Mouse (Mus musculus) lung, embryonic 16.5 days (tissue): Measurements from ENCODE around the gene Nr2e3. TPM values are rescaled to one million over a fixed set of nuclear protein-coding genes. Genes with fewer than 3 reads are reported as not detected.
A peak's percentile ranks its signal among the peaks of the same experiment; 100 is the strongest.
"Not testable (repeated sequence)": the region's sequence is repeated elsewhere in the genome, so short reads cannot be mapped to it uniquely, and the experiment has no call there.

ENCODE experiments used
- ATAC-seq: fragments of 200-750 bp; cut with Nextera tagmentation; 2 replicates; pipeline ENCODE4 v1.8.0; 2017; ENCODE audit warnings: low read depth, mild to moderate bottlenecking, moderate library complexity
- H3K27ac ChIP-seq: fragments of 300-500 bp; sonication (generic); 2 replicates; pipeline ENCODE4 v1.5.1; 2014; ENCODE audit warnings: mild to moderate bottlenecking, control low read depth, low read length
- H3K27me3 ChIP-seq: fragments of 300-500 bp; sonication (generic); 2 replicates; pipeline ENCODE4 v1.6.1; 2014; ENCODE audit warnings: low read depth, low read length, mixed read lengths; ENCODE audit not compliant: control insufficient read depth, insufficient read depth
- H3K36me3 ChIP-seq: fragments of 300-500 bp; sonication (generic); 2 replicates; pipeline ENCODE4 v1.6.1; 2014; ENCODE audit warnings: low read length; ENCODE audit not compliant: control insufficient read depth, insufficient read depth
- H3K4me1 ChIP-seq: fragments of 300-500 bp; sonication (generic); replicated peaks from 2 replicates; pipeline ENCODE4 v1.6.1; 2014; ENCODE audit warnings: low read length, mixed read lengths; ENCODE audit not compliant: control insufficient read depth, insufficient read depth
- H3K4me2 ChIP-seq: fragments of 300-500 bp; sonication (generic); 2 replicates; pipeline ENCODE4 v1.6.1; 2014; ENCODE audit warnings: low read depth, low read length, control low read depth
- H3K4me3 ChIP-seq: fragments of 300-500 bp; sonication (generic); 2 replicates; pipeline ENCODE4 v1.5.1; 2014; ENCODE audit warnings: mild to moderate bottlenecking, low read length, control low read depth
- H3K9ac ChIP-seq: fragments of 300-500 bp; sonication (generic); 2 replicates; pipeline ENCODE4 v1.6.1; 2014; ENCODE audit warnings: low read length, control low read depth
- H3K9me3 ChIP-seq: fragments of 300-500 bp; sonication (generic); 2 replicates; pipeline ENCODE4 v1.6.1; 2016; ENCODE audit warnings: low read length; ENCODE audit not compliant: control insufficient read depth
- WGBS: fragments of 180-500 bp; shearing (Covaris S2); extraction: QIAGEN DNeasy Blood & Tissue Kit; methylation state at CpG from one replicate; pipeline ENCODE4 v1.1.7; 2014; 5-methylcytosine and 5-hydroxymethylcytosine counted together
- polyA plus RNA-seq: library from polyadenylated mRNA; unstranded; fragments of >200 nt; fragmentation: Nextera tagmentation; extraction: Ambion mirVana; gene quantifications from 2 replicates; pipeline ENCODE4 v1.2.1, GENCODE M21; 2015

Nr2e3 gene
- polyA plus RNA-seq, 1 experiment from 2014 or later: not detected

- no peak overlapping the region for H3K9ac ChIP-seq
These were observed 15.2 kb downstream of the Nr2e3 start for GRCm38 (mm10) chr9:59945241-59945640.

GRCm38 (mm10) chr9:59943826-59944225, 16.6 kb downstream of the Nr2e3 start:
- Histone ChIP-seq H3K27me3 (no peaks in the 10 kb centered on the region), H3K27ac (no peak overlapping the region), H3K4me1 (peaks cover 21% of the 10 kb centered on the region; the same call in 1 of the 2 replicates), H3K9me3 (no peaks in the 10 kb centered on the region), H3K9ac (no peak overlapping the region), H3K36me3 (no peaks in the 10 kb centered on the region), H3K4me3 (no peak overlapping the region), H3K4me2 (no peak overlapping the region)
- no peak for ATAC-seq
- WGBS: 77% methylated on average over 6 of the region's 6 CpGs

More at GRCm38 (mm10) chr9:59945241-59945640, 15.2 kb downstream of the Nr2e3 start:
- H3K4me1 ChIP-seq: peaks cover 14% of the 10 kb centered on the region; the same call in 1 of the 2 replicates
- no peak overlapping the region for H3K27ac ChIP-seq
- no peaks in the 10 kb centered on the region for H3K27me3 ChIP-seq
- ATAC-seq: no peak
- no peaks in the 10 kb centered on the region for H3K36me3 ChIP-seq
- 72% methylated on average over 3 of the region's 3 CpGs for WGBS
- no peaks in the 10 kb centered on the region for H3K9me3 ChIP-seq
- H3K4me2 ChIP-seq: no peak overlapping the region
- H3K4me3 ChIP-seq: no peak overlapping the region

GRCm38 (mm10) chr9:59942501-59943085, 17.9 kb downstream of the Nr2e3 start:
- no peaks in the 10 kb centered on the region for H3K36me3 ChIP-seq
- no peak overlapping the region for H3K4me3 ChIP-seq
- no peaks in the 10 kb centered on the region for H3K9me3 ChIP-seq
- peaks cover 15% of the 10 kb centered on the region; the same call in 1 of the 2 replicates for H3K4me1 ChIP-seq
- no peaks in the 10 kb centered on the region for H3K27me3 ChIP-seq
- 25% methylated on average over 5 of the region's 5 CpGs for WGBS
- ATAC-seq: no peak
- H3K27ac ChIP-seq: no peak overlapping the region
- H3K9ac ChIP-seq: no peak overlapping the region
- H3K4me2 ChIP-seq: no peak overlapping the region

- no peaks in the 10 kb centered on the region for H3K9me3 ChIP-seq
- H3K4me1 ChIP-seq: peaks cover 15% of the 10 kb centered on the region; the same call in 1 of the 2 replicates
- H3K27me3 ChIP-seq: no peaks in the 10 kb centered on the region
- no peak overlapping the region for H3K9ac ChIP-seq
- no peak for ATAC-seq
- H3K4me2 ChIP-seq: no peak overlapping the region
- peak overlapping the region; percentile 47; the same call in 1 of the 2 replicates for H3K27ac ChIP-seq
- WGBS: 15% methylated on average over 9 of the region's 9 CpGs
- no peak overlapping the region for H3K4me3 ChIP-seq
- no peaks in the 10 kb centered on the region for H3K36me3 ChIP-seq
These were observed 18.5 kb downstream of the Nr2e3 start for GRCm38 (mm10) chr9:59941885-59942350.

- WGBS: 40% methylated on average over 11 of the region's 12 CpGs
- H3K4me2 ChIP-seq: no peak overlapping the region
- H3K27ac ChIP-seq: peak overlapping the region; percentile 15; the same call in 1 of the 2 replicates
- H3K4me1 ChIP-seq: peaks cover 15% of the 10 kb centered on the region; the same call in 1 of the 2 replicates
- H3K36me3 ChIP-seq: no peaks in the 10 kb centered on the region
- H3K9ac ChIP-seq: no peak overlapping the region
- no peak overlapping the region for H3K4me3 ChIP-seq
- no peak; the same call in 1 of the 2 replicates for ATAC-seq
- H3K9me3 ChIP-seq: no peaks in the 10 kb centered on the region
- H3K27me3 ChIP-seq: no peaks in the 10 kb centered on the region
These were observed 19.3 kb downstream of the Nr2e3 start for GRCm38 (mm10) chr9:59940913-59941884.

- Histone ChIP-seq H3K4me3 (no peak overlapping the region), H3K4me1 (peaks cover 15% of the 10 kb centered on the region; the same call in 1 of the 2 replicates), H3K4me2 (no peak overlapping the region; the same call in 1 of the 2 replicates), H3K27me3 (no peaks in the 10 kb centered on the region), H3K27ac (peak overlapping the region; percentile 51; the same call in 1 of the 2 replicates), H3K36me3 (no peaks in the 10 kb centered on the region), H3K9ac (no peak overlapping the region), H3K9me3 (no peaks in the 10 kb centered on the region)
- ATAC-seq: no peak
- WGBS: 37% methylated on average over 2 of the region's 2 CpGs
These were observed 20.8 kb downstream of the Nr2e3 start for GRCm38 (mm10) chr9:59939691-59940090.

GRCm38 (mm10) chr9:59938529-59938928, 21.9 kb downstream of the Nr2e3 start:
- Histone ChIP-seq H3K9ac (no peak overlapping the region), H3K4me1 (peaks cover 15% of the 10 kb centered on the region; the same call in 1 of the 2 replicates), H3K4me2 (no peak overlapping the region), H3K27ac (no peak overlapping the region), H3K4me3 (no peak overlapping the region), H3K9me3 (no peaks in the 10 kb centered on the region), H3K27me3 (no peaks in the 10 kb centered on the region), H3K36me3 (no peaks in the 10 kb centered on the region)
- ATAC-seq: no peak
- 81% methylated on average over 8 of the region's 8 CpGs for WGBS

GRCm38 (mm10) chr9:59935866-59936265, 24.6 kb downstream of the Nr2e3 start:
- not testable (repeated sequence) for H3K9me3 ChIP-seq, H3K4me3 ChIP-seq, H3K9ac ChIP-seq, H3K36me3 ChIP-seq, ATAC-seq, H3K4me2 ChIP-seq, H3K27me3 ChIP-seq, H3K27ac ChIP-seq, H3K4me1 ChIP-seq
- 74% methylated on average over 8 of the region's 8 CpGs for whole genome bisulfite sequencing

GRCm38 (mm10) chr9:59930248-59930647, 30.2 kb downstream of the Nr2e3 start:
- no peak for ATAC-seq
- Histone ChIP-seq H3K4me3 (no peak overlapping the region), H3K27ac (no peak overlapping the region), H3K9ac (no peak overlapping the region), H3K27me3 (no peaks in the 10 kb centered on the region), H3K36me3 (no peaks in the 10 kb centered on the region), H3K4me2 (no peak overlapping the region), H3K9me3 (no peaks in the 10 kb centered on the region), H3K4me1 (no peaks in the 10 kb centered on the region)
- 84% methylated on average over 3 of the region's 3 CpGs for WGBS
